Mouse (Mus musculus) stomach, adult 2 months (tissue): ENCODE results near the gene Tmem184a. TPM values are rescaled to one million over a fixed set of nuclear protein-coding genes. Genes with fewer than 3 reads are reported as not detected.

Experiments used
- polyA plus RNA-seq: library from polyadenylated mRNA; depleted of rRNA; stranded (reverse); fragments of >200 nt; gene quantifications from 2 replicates; pipeline ENCODE4 v1.2.3, GENCODE M21; 2012; rRNA removed

The Tmem184a gene
- 121 and 193 TPM in 2 replicates for polyA plus RNA-seq

DNA sequence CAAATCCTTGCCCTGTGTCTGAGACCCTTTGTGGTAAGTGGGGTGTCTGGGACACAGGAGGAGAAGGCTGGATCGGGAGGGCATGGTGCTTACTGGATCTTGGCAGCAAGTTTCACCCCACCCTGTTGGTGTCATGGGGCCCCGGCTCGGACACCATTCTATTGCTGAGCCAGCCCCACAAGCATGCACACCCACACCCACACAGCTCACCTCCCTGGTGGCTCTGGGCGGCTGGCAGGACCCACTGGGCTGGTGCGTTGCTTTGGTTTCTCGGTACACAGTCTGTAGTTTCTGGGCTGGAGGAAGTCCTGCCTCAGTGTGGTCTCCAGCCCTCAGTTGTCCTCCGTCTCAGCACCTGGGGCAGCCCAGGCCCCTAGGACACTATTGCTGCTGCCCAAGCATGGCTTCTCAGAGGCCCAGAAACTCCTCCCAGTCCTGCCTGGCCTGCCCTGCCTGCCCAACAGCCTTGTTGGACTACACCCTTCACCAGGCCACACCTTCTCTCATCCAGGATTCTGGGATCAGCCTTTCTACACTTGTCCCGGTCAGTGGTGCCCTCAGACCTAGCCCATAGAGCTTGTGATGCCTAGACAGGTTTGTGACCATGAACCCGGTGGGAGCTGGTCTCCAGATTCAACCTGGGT is at the start of gene Tmem184a:
TSS of gene Tmem184a (minus strand) at position 380 of the 644 bp plus-strand sequence.

DNA sequence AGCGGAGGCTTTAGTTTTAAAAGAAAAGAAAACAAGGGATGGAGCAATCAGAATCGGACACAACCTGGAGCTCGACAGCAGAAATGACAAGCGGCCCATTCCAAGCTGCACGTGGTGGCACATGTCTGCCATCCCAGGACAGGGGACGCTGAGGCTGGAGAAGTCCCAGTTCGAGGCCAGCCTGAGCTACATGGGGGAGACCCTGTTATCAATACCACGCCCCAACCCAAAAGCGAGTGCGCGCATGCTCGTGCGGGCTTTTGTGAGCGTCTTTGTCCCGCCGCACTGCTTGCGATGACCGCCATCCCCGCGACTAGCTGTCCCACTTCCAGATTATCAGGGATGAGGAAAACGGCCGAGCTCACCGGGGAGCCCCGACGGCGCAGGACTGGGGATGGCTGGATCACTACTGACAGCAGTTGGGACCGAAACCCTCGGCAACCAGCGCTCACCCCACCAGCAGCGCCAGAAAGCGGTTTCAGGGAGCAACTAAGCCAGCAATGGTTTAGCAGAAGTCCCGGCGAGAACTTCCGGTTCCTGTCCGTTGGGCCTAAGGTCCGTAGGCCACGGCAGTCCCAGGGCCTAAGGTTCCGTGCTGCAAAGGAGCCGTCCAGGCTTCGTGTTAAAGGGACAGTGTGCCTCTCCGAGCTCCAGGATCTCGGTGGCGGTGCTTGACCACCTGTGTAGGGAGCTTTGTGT is 6.8 kb upstream of the Tmem184a start, which contains the start of the genes Gm26938 and Psmg3:
TSS of gene Gm26938 (minus strand) at position 51 of the 699 bp plus-strand sequence.
TSS of gene Psmg3 (minus strand) at position 529 of the 699 bp plus-strand sequence.

DNA sequence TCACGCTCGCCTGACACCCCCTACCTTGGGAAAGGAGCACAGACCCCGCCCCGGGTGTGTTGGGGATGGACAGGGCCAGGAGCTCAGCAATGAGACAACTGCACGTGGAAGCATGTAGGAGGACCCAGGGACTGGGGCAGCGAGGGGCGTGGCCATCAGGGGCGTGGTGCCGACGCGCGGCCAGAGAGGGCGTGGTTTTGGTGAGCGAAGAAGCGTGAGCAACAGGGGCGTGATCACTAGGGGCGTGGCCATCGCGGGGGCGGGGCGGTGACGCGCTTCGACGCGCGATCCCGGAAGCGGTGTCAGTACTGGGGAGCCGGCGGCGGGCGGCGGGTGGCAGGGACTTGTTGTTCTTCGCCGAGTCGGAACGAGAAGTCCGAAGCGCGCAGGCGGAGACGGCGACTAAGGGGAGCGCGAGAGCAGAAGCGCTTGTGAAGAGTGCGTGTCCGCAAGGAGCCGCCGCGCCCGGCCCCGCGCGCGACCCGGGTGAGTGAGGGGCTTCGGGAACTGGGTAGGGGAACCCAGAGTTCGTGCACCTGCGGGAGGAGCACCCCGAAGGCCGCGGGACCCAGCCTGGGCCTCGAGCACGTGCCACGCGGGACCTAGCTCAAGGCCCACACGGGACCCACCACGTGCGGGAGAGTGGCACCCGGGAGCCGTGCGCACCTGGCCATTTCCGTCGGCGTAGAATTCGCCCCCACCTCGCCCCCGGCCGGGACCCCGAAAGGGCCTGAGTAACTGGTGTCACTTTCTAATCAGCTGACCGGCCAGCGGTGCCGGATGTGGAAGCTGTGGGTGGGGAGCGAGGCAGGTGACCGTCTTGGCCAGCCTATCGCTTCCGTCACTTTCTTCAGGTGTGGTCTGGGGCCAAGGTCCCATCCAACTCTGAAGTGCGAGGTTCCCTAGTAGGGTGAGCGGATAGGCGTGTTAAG is 28.2 kb downstream of the Tmem184a start, which contains the start of gene Mafk:
TSS of gene Mafk (plus strand) at position 287 of the 932 bp plus-strand sequence.

DNA sequence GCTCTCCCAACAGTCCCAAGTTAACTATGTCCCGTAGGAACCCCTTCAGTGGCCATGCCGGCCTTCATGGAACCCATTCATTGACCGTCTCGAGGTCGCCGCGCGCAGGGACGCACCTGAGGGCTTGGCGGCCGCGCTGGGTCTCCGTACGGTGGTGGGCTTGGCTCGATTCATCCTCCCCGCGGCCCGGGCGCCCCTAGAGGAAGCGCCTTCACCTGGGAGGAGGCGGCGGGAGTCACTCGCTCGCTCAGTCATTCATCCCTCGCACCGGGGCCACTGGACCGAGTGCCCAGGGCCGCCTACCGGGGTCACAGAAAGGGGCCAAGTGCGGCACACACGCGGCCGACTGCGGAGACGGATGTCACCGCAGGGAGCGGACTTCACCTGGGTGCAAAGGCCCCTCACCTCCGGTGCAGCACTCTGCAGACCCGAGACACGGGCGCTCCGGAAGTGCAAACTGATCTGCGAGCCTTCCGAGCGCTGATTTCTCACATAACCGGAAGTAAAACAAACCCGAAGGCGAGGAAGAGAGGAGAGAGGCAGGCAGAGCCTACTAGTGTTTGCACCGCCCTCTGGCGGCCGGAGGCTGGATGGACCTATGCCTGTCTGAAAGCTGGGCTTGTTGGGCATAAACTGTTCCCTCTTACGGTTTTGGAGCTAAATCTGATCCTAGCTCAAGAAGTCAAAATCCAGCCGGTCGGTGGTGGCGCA is 44.3 kb downstream of the Tmem184a start, which contains the start of gene Ints1:
TSS of gene Ints1 (minus strand) at position 459 of the 711 bp plus-strand sequence.

Other genes with a start within 250 kb of the Tmem184a start
- 9.7 and 11.4 TPM in 2 replicates for gene Micall2, start 83.6 kb downstream of the Tmem184a start, polyA plus RNA-seq
- 41.0 and 41.1 TPM in 2 replicates for gene Ints1, start 44.2 kb downstream of the Tmem184a start, polyA plus RNA-seq
- gene Mafk, start 28.4 kb downstream of the Tmem184a start, polyA plus RNA-seq = 17.2 and 22.4 TPM in 2 replicates
- not detected in 2 replicates for gene Gm26938, start 6.5 kb upstream of the Tmem184a start, polyA plus RNA-seq
- gene Psmg3, start 7.0 kb upstream of the Tmem184a start, polyA plus RNA-seq = 16.2 and 17.6 TPM in 2 replicates
- 0.51 and 0.54 TPM in 2 replicates for gene Elfn1, start 88.0 kb upstream of the Tmem184a start, polyA plus RNA-seq